Mouse (Mus musculus) CH12.LX (cell line): ENCODE measurements around the gene Mybpc1. TPM values are rescaled to one million over a fixed set of nuclear protein-coding genes. Genes with fewer than 3 reads are reported as not detected.

Experiments used
- DNase-seq: peaks from one replicate; pipeline ENCODE4 v3.0.0-alpha.2; 2013; ENCODE audit errors: extremely low read depth
- H3K27ac ChIP-seq: 2 replicates; pipeline ENCODE4 v1.5.1; 2012; ENCODE audit warnings: low read depth, mild to moderate bottlenecking, control low read depth, moderate library complexity; ENCODE audit not compliant: insufficient read depth
- H3K27me3 ChIP-seq: replicated peaks from 2 replicates; pipeline ENCODE3; 2012; ENCODE audit warnings: inconsistent platforms
- H3K36me3 ChIP-seq, 2 experiments: replicated peaks in 1 of 2; 2 replicates each; pipeline versions ENCODE3 to v1.6.1; 2012; ENCODE audit warnings: inconsistent platforms in 1 of 2, low read length in 1 of 2, mild to moderate bottlenecking in 1 of 2, mixed read lengths in 1 of 2, moderate library complexity in 1 of 2; ENCODE audit not compliant: control insufficient read depth in 1 of 2, insufficient read depth in 1 of 2
- H3K4me1 ChIP-seq, 2 experiments: 2 replicates each; pipeline ENCODE4 v1.6.1; 2012; ENCODE audit warnings: inconsistent platforms in 1 of 2, moderate library complexity in 1 of 2; ENCODE audit not compliant: insufficient read depth in 2 of 2, control insufficient read depth in 1 of 2
- H3K4me2 ChIP-seq: 2 replicates; pipeline ENCODE4 v1.6.1; 2012; ENCODE audit warnings: low read depth, mild to moderate bottlenecking, control low read depth; ENCODE audit not compliant: poor library complexity, insufficient read depth, severe bottlenecking
- H3K4me3 ChIP-seq, 3 experiments: fragments of 150-350 bp in 1 of 3; sonication (generic) in 1 of 3; replicated peaks in 1 of 3; 2 replicates each; pipeline versions ENCODE3 to v1.5.1; 2011 to 2012; ENCODE audit warnings: low read depth in 2 of 3, low read length in 2 of 3, mild to moderate bottlenecking in 2 of 3, moderate library complexity in 2 of 3, control low read depth in 1 of 3, improper control_type of control experiment in 1 of 3, inconsistent platforms in 1 of 3, mixed read lengths in 1 of 3; ENCODE audit not compliant: poor library complexity in 1 of 3
- H3K79me2 ChIP-seq: replicated peaks from 2 replicates; pipeline ENCODE4 v1.6.1; 2012; ENCODE audit warnings: mild to moderate bottlenecking, moderate library complexity; ENCODE audit not compliant: control insufficient read depth, poor library complexity, insufficient read depth, severe bottlenecking; ENCODE audit errors: extremely low read depth
- H3K9ac ChIP-seq: 2 replicates; pipeline ENCODE4 v1.6.1; 2012; ENCODE audit warnings: low read depth, mild to moderate bottlenecking, control low read depth, moderate library complexity; ENCODE audit not compliant: insufficient read depth
- H3K9me3 ChIP-seq: replicated peaks from 2 replicates; pipeline ENCODE3; 2012; ENCODE audit warnings: low read length, inconsistent platforms, mixed read lengths
- CTCF ChIP-seq, 2 experiments: IDR thresholded peaks in 1 of 2; conservative IDR thresholded peaks in 1 of 2; 2 replicates each; pipeline ENCODE4 v1.5.1; 2011 to 2012; ENCODE audit warnings: low read depth in 2 of 2, low read length in 2 of 2, improper control_type of control experiment in 1 of 2, inconsistent platforms in 1 of 2, mild to moderate bottlenecking in 1 of 2, moderate library complexity in 1 of 2
- ETS1 ChIP-seq: conservative IDR thresholded peaks from 2 replicates; pipeline ENCODE4 v1.6.1; 2012; ENCODE audit warnings: low read depth, mild to moderate bottlenecking, inconsistent platforms, low read length, improper control_type of control experiment, moderate library complexity
- HCFC1 ChIP-seq: IDR thresholded peaks from 2 replicates; pipeline ENCODE4 v1.6.1; 2012; ENCODE audit warnings: low read depth, mild to moderate bottlenecking, inconsistent platforms, low read length, improper control_type of control experiment
- JUN ChIP-seq: IDR thresholded peaks from 2 replicates; pipeline ENCODE4 v1.6.1; 2011; ENCODE audit warnings: low read depth, mild to moderate bottlenecking, low read length, improper control_type of control experiment, moderate library complexity; ENCODE audit not compliant: insufficient read depth
- KAT2A ChIP-seq: IDR thresholded peaks from 2 replicates; pipeline ENCODE4 v1.6.1; 2012; ENCODE audit warnings: low read length, improper control_type of control experiment, inconsistent platforms; ENCODE audit not compliant: insufficient replicate concordance
- MAFK ChIP-seq: IDR thresholded peaks from 2 replicates; pipeline ENCODE4 v1.6.1; 2011; ENCODE audit warnings: low read length, improper control_type of control experiment; ENCODE audit not compliant: insufficient replicate concordance
- MXI1 ChIP-seq: IDR thresholded peaks from 2 replicates; pipeline ENCODE4 v1.6.1; 2011; ENCODE audit warnings: mild to moderate bottlenecking, low read depth, low read length, improper control_type of control experiment
- MYC ChIP-seq: IDR thresholded peaks from 2 replicates; pipeline ENCODE4 v1.6.1; 2011; ENCODE audit warnings: low read depth, mild to moderate bottlenecking, improper control_type of control experiment, low read length
- PAX5 ChIP-seq: IDR thresholded peaks from 2 replicates; pipeline ENCODE4 v1.6.1; 2012; ENCODE audit warnings: low read length, inconsistent platforms, mixed read lengths
- POLR2A ChIP-seq: IDR thresholded peaks from 2 replicates; pipeline ENCODE4 v1.6.1; 2011; ENCODE audit warnings: low read depth, mild to moderate bottlenecking, improper control_type of control experiment, low read length
- POLR2AphosphoS2 ChIP-seq: IDR thresholded peaks from 2 replicates; pipeline ENCODE4 v1.6.1; 2011; ENCODE audit warnings: low read depth, low read length, improper control_type of control experiment
- RAD21 ChIP-seq: IDR thresholded peaks from 2 replicates; pipeline ENCODE4 v1.6.1; 2011; ENCODE audit warnings: low read depth, mild to moderate bottlenecking, low read length, improper control_type of control experiment, moderate library complexity
- SMC3 ChIP-seq: IDR thresholded peaks from 2 replicates; pipeline ENCODE4 v1.6.1; 2011; ENCODE audit warnings: low read depth, low read length, improper control_type of control experiment
- TCF12 ChIP-seq: IDR thresholded peaks from 2 replicates; pipeline ENCODE4 v1.6.1; 2014; ENCODE audit warnings: low read depth, mild to moderate bottlenecking, inconsistent platforms, low read length, improper control_type of control experiment
- UBTF ChIP-seq: IDR thresholded peaks from 2 replicates; pipeline ENCODE4 v1.6.1; 2012; ENCODE audit warnings: low read depth, mild to moderate bottlenecking, inconsistent platforms, low read length, improper control_type of control experiment, moderate library complexity
- USF1 ChIP-seq: IDR thresholded peaks from 2 replicates; pipeline ENCODE4 v1.6.1; 2014; ENCODE audit warnings: low read depth, mild to moderate bottlenecking, inconsistent platforms, low read length, improper control_type of control experiment
- USF2 ChIP-seq: conservative IDR thresholded peaks from 2 replicates; pipeline ENCODE4 v1.6.1; 2011; ENCODE audit warnings: low read depth, low read length, improper control_type of control experiment
- ZKSCAN1 ChIP-seq: IDR thresholded peaks from 2 replicates; pipeline ENCODE4 v1.6.1; 2012; ENCODE audit warnings: low read depth, inconsistent platforms, low read length, improper control_type of control experiment, borderline replicate concordance
- ZMIZ1 ChIP-seq: IDR thresholded peaks from 2 replicates; pipeline ENCODE4 v1.6.1; 2012; ENCODE audit warnings: low read depth, mild to moderate bottlenecking, inconsistent platforms, low read length, improper control_type of control experiment
- dilution Hi-C: fragments of 300-500 bp; cut with MboI; formaldehyde crosslinking; loops from 2 replicates; pipeline ENCODE4 v1.14.3; 2020; ENCODE audit warnings: low sequenced_read_pairs; ENCODE audit not compliant: extremely low pct_unique_long_range_greater_than_20kb, extremely low pct_ligation_motif_present
- in situ Hi-C: fragments of 300-500 bp; cut with MboI; formaldehyde crosslinking; loops from 3 replicates; pipeline ENCODE4 v1.14.3; 2019; ENCODE audit warnings: low sequenced_read_pairs, low pct_ligation_motif_present, low pct_unique_long_range_greater_than_20kb, mixed read lengths
- polyA plus RNA-seq: library from polyadenylated mRNA; unstranded; fragments of >175 nt; gene quantifications from 2 replicates; pipeline ENCODE4 v1.2.1, GENCODE M21; 2012; ENCODE audit warnings: low read depth; ENCODE audit not compliant: insufficient read length
- total RNA-seq, 2 experiments: library from RNA; depleted of rRNA; stranded (reverse); fragments of 300-350 nt in 1 of 2; fragments of >200 nt in 1 of 2; gene quantifications; 2 replicates each; pipeline ENCODE4 v1.2.3; 2012 to 2014

Gene Mybpc1
- total and polyA plus RNA-seq, 3 experiments = not detected

- in situ Hi-C loops = no loop called here
- H3K4me2 ChIP-seq = no peak overlapping the region
- no peak for DNase-seq
- peak; percentile 13; the same call in 1 of the 2 replicates for TF ChIP-seq SMC3
- no peak for TF ChIP-seq MYC
- TF ChIP-seq USF2 = no peak
- TF ChIP-seq CTCF (conservative IDR thresholded peaks at IDR 0.05 in 1 of 2, IDR thresholded peaks at IDR 0.05 in 1 of 2; ENCODE audit: low read depth in 2 of 2, low read length in 2 of 2) = peak in 1 of 2 experiments; percentile 34; a peak in 1 of 4 replicates
- TF ChIP-seq MXI1 = no peak
- no peak overlapping the region for H3K4me3 ChIP-seq
- H3K9me3 ChIP-seq = no peaks in the 10 kb centered on the region
- peaks cover 0 to 11% of the 10 kb centered on the region in 2 experiments; a peak in 2 of 4 replicates for H3K4me1 ChIP-seq
- no peaks in the 10 kb centered on the region for H3K36me3 ChIP-seq
- H3K79me2 ChIP-seq = no peaks in the 10 kb centered on the region
- no peak overlapping the region for H3K9ac ChIP-seq
- no peak overlapping the region for H3K27ac ChIP-seq
- H3K27me3 ChIP-seq = no peaks in the 10 kb centered on the region
- dilution Hi-C loops = no loop called here
Observed at GRCm38 (mm10) chr10:88513574-88514135, 91.3 kb downstream of the Mybpc1 start.

- no peak overlapping the region for H3K4me3 ChIP-seq
- dilution Hi-C loops = no loop called here
- peaks cover 0 to 11% of the 10 kb centered on the region in 2 experiments; a peak in 2 of 4 replicates for H3K4me1 ChIP-seq
- no peaks in the 10 kb centered on the region for H3K9me3 ChIP-seq
- no peaks in the 10 kb centered on the region for H3K36me3 ChIP-seq
- no peak overlapping the region for H3K9ac ChIP-seq
- H3K27me3 ChIP-seq = no peaks in the 10 kb centered on the region
- TF ChIP-seq HCFC1 (no peak), MAFK (no peak), USF1 (no peak), ZMIZ1 (no peak), ZKSCAN1 (no peak), JUN (no peak), CTCF (conservative IDR thresholded peaks at IDR 0.05 in 1 of 2, IDR thresholded peaks at IDR 0.05 in 1 of 2; ENCODE audit: low read depth in 2 of 2, low read length in 2 of 2) (no peak), UBTF (no peak), USF2 (no peak), POLR2A (no peak), POLR2AphosphoS2 (no peak), RAD21 (no peak), PAX5 (no peak), ETS1 (no peak), KAT2A (no peak), TCF12 (no peak)
- TF ChIP-seq, all 38 proteins: peak for 0
- Histone ChIP-seq H3K79me2 (no peaks in the 10 kb centered on the region), H3K4me2 (no peak overlapping the region), H3K27ac (no peak overlapping the region)
- DNase-seq = no peak
- in situ Hi-C loops = no loop called here
Observed at GRCm38 (mm10) chr10:88511355-88511754, 93.6 kb downstream of the Mybpc1 start.
